Mouse (Mus musculus): Measurements from ENCODE around the gene Prkag2. TPM values are rescaled to one million over a fixed set of nuclear protein-coding genes. Genes with fewer than 3 reads are reported as not detected.
A peak's percentile ranks its signal among the peaks of the same experiment; 100 is the strongest.

Prkag2 gene
- polyA plus RNA-seq, 1 experiment = 27.7 TPM

DNA sequence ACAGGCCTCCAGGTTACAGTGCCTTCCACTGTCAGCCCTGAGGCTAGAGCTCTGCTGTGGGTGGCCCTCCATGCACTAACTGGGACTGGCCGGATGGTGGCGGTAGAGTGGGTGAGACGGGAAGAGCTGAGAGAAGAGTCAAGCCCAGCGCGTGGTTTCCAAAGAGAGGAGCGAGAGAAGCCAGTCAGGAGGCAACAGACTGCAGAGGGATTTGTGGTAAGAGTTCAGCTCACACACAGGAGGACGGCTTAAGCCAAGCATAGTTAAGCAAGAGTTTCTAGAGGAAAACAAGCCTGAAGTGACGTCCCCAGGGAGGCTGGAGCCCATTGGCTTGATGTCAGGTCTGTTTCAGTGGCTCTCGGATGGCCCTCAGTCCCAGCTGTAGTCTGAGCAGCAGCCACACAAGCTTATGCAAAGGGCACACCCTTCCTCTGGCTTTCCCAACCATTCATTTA lies 90.0 kb downstream of the Prkag2 start:
- peaks cover 11% of the 10 kb centered on the region for H3K4me1 ChIP-seq (ENCODE audit: control insufficient read depth, insufficient read depth, low read length)
- H3K27ac ChIP-seq (ENCODE audit: insufficient read depth, low read depth, low read length) = no peak overlapping the region
- no peak for TF ChIP-seq POLR2A (IDR thresholded peaks at IDR 0.05; ENCODE audit: borderline replicate concordance, low read depth, low read length)
- TF ChIP-seq CTCF (IDR thresholded peaks at IDR 0.05; ENCODE audit: low read depth, low read length) = peak; percentile 27; the same call in 1 of the 2 replicates
- H3K4me3 ChIP-seq (ENCODE audit: insufficient read depth, low read length) = no peak overlapping the region

DNA sequence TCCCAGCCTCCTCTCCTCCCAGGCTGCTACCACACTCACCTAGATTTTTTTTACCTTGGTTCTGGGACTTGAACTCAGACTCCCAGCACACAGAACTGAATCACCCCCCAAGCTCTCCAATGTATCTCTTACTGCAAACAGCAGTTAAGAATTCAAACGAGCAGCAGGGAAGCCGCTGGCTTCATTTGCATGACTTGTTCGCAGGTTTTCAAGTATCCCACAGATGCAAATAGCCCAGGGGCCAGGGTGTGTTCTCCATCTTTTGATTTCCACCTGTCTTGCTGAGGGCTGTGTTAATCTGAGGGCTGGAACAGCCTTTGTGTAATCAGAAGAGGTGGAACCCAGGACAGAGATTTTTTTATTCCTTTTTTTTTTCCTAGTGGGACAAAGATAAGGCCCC lies 90.7 kb downstream of the Prkag2 start:
- no peak overlapping the region for H3K4me3 ChIP-seq (ENCODE audit: insufficient read depth, low read length)
- no peak overlapping the region for H3K27ac ChIP-seq (ENCODE audit: insufficient read depth, low read depth, low read length)
- TF ChIP-seq POLR2A (IDR thresholded peaks at IDR 0.05; ENCODE audit: borderline replicate concordance, low read depth, low read length) (no peak), CTCF (IDR thresholded peaks at IDR 0.05; ENCODE audit: low read depth, low read length) (no peak)
- H3K4me1 ChIP-seq (ENCODE audit: control insufficient read depth, insufficient read depth, low read length) = peaks cover 12% of the 10 kb centered on the region

DNA sequence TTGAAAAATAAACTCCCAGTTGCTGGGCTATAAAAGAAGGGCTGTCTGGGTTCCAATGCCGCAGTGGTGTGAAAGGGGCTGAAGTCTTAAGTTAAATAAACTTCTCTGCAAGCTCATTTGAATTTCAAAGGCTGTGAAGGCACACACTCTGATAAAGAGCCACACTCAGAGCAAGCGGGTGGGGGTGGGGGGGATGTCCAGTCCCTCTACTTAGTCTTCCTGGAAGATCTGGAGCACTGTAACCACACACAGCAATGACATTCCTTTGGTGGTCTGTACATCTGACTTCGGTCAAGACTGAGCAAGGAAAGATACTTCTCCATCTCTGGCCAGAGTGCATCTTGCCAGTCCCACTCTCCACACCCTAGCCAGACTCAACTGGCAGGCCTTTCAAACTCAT lies 91.5 kb downstream of the Prkag2 start:
- no peak overlapping the region for H3K27ac ChIP-seq (ENCODE audit: insufficient read depth, low read depth, low read length)
- H3K4me1 ChIP-seq (ENCODE audit: control insufficient read depth, insufficient read depth, low read length) = peaks cover 12% of the 10 kb centered on the region
- TF ChIP-seq POLR2A (IDR thresholded peaks at IDR 0.05; ENCODE audit: borderline replicate concordance, low read depth, low read length) (no peak), CTCF (IDR thresholded peaks at IDR 0.05; ENCODE audit: low read depth, low read length) (no peak)
- H3K4me3 ChIP-seq (ENCODE audit: insufficient read depth, low read length) = no peak overlapping the region

- peaks cover 12% of the 10 kb centered on the region for H3K4me1 ChIP-seq (ENCODE audit: control insufficient read depth, insufficient read depth, low read length)
- no peak overlapping the region for H3K4me3 ChIP-seq (ENCODE audit: insufficient read depth, low read length)
- no peak overlapping the region for H3K27ac ChIP-seq (ENCODE audit: insufficient read depth, low read depth, low read length)
- TF ChIP-seq POLR2A (IDR thresholded peaks at IDR 0.05; ENCODE audit: borderline replicate concordance, low read depth, low read length) = no peak
- peak; percentile 92 for TF ChIP-seq CTCF (IDR thresholded peaks at IDR 0.05; ENCODE audit: low read depth, low read length)
Observed at GRCm38 (mm10) chr5:25006848-25007247, 93.6 kb downstream of the Prkag2 start.

GRCm38 (mm10) chr5:25005532-25006129 lies 94.8 kb downstream of the Prkag2 start:
- H3K4me1 ChIP-seq (ENCODE audit: control insufficient read depth, insufficient read depth, low read length) = peaks cover 11% of the 10 kb centered on the region
- TF ChIP-seq CTCF (IDR thresholded peaks at IDR 0.05; ENCODE audit: low read depth, low read length) (no peak), POLR2A (IDR thresholded peaks at IDR 0.05; ENCODE audit: borderline replicate concordance, low read depth, low read length) (no peak)

DNA sequence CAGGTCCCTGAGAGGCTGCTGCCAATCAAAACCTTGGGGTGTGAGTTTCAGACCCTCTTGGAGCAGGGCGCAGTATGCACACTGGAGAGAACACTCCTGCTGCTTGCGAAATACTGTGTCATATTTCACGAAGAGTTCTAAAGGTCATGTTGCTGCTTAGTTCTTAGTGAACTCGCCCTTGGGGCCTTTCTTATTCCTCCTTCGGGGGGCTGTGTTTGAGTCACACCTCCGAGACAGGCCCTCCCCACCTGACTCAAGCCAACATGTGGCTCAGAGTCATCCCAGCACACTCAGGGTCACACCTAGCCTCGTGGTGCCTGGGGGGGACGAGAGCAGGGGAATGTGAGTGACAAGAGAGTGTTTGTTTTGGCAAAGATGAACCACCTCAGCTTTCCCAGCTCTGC lies 99.0 kb downstream of the Prkag2 start:
- Histone ChIP-seq H3K4me3 (ENCODE audit: insufficient read depth, low read length) (no peak overlapping the region), H3K4me1 (ENCODE audit: control insufficient read depth, insufficient read depth, low read length) (peaks cover 7% of the 10 kb centered on the region), H3K27ac (ENCODE audit: insufficient read depth, low read depth, low read length) (no peak overlapping the region)
- TF ChIP-seq POLR2A (IDR thresholded peaks at IDR 0.05; ENCODE audit: borderline replicate concordance, low read depth, low read length) = no peak
- no peak for TF ChIP-seq CTCF (IDR thresholded peaks at IDR 0.05; ENCODE audit: low read depth, low read length)

More at GRCm38 (mm10) chr5:25005532-25006129, 94.8 kb downstream of the Prkag2 start:
- Histone ChIP-seq H3K4me3 (ENCODE audit: insufficient read depth, low read length) (no peak overlapping the region), H3K27ac (ENCODE audit: insufficient read depth, low read depth, low read length) (no peak overlapping the region)

- H3K4me3 ChIP-seq (ENCODE audit: insufficient read depth, low read length) = no peak overlapping the region
- H3K4me1 ChIP-seq (ENCODE audit: control insufficient read depth, insufficient read depth, low read length) = peaks cover 3% of the 10 kb centered on the region; the same call in 1 of the 2 replicates
- TF ChIP-seq POLR2A (IDR thresholded peaks at IDR 0.05; ENCODE audit: borderline replicate concordance, low read depth, low read length) = no peak
- no peak for TF ChIP-seq CTCF (IDR thresholded peaks at IDR 0.05; ENCODE audit: low read depth, low read length)
- no peak overlapping the region for H3K27ac ChIP-seq (ENCODE audit: insufficient read depth, low read depth, low read length)
Observed at GRCm38 (mm10) chr5:24999351-24999750, 101.1 kb downstream of the Prkag2 start.

DNA sequence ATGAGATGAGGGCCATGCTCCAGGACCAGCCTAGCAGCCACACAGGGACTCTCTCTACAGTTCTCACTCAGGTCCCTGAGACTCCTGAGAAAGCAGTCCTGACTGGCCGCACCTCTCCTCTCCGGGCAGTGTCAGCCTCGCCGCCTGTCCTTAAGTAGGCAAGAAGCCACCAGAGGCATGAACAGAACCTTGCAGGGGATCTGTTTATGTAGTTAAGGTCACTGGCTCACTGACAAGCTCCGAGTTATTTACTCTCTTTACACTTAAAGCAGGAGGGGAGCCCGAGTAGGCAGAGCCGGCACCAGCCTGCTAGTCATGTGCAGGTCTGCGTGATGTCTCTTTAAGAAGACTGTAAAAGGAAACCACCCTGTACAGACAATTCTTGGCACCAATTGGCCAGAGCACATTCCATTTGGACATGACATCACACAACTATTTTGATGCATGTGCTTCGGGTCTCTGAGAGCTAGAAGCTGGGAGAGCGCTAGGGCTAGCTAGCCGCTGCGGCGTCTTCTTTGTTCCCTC lies 104.8 kb downstream of the Prkag2 start:
- H3K27ac ChIP-seq (ENCODE audit: insufficient read depth, low read depth, low read length) = no peak overlapping the region
- H3K4me3 ChIP-seq (ENCODE audit: insufficient read depth, low read length) = no peak overlapping the region
- peaks cover 9% of the 10 kb centered on the region for H3K4me1 ChIP-seq (ENCODE audit: control insufficient read depth, insufficient read depth, low read length)
- TF ChIP-seq POLR2A (IDR thresholded peaks at IDR 0.05; ENCODE audit: borderline replicate concordance, low read depth, low read length) = no peak
- no peak for TF ChIP-seq CTCF (IDR thresholded peaks at IDR 0.05; ENCODE audit: low read depth, low read length)

GRCm38 (mm10) chr5:24993190-24993589 lies 107.3 kb downstream of the Prkag2 start:
- H3K4me3 ChIP-seq (ENCODE audit: insufficient read depth, low read length) = no peak overlapping the region
- no peak overlapping the region for H3K27ac ChIP-seq (ENCODE audit: insufficient read depth, low read depth, low read length)
- TF ChIP-seq POLR2A (IDR thresholded peaks at IDR 0.05; ENCODE audit: borderline replicate concordance, low read depth, low read length) (no peak), CTCF (IDR thresholded peaks at IDR 0.05; ENCODE audit: low read depth, low read length) (no peak)
- peaks cover 9% of the 10 kb centered on the region for H3K4me1 ChIP-seq (ENCODE audit: control insufficient read depth, insufficient read depth, low read length)

GRCm38 (mm10) chr5:24991575-24991974 lies 108.9 kb downstream of the Prkag2 start:
- Histone ChIP-seq H3K4me1 (ENCODE audit: control insufficient read depth, insufficient read depth, low read length) (peaks cover 9% of the 10 kb centered on the region), H3K27ac (ENCODE audit: insufficient read depth, low read depth, low read length) (no peak overlapping the region), H3K4me3 (ENCODE audit: insufficient read depth, low read length) (no peak overlapping the region)
- no peak for TF ChIP-seq POLR2A (IDR thresholded peaks at IDR 0.05; ENCODE audit: borderline replicate concordance, low read depth, low read length)
